Mouse (Mus musculus) heart, adult 2 months (tissue): ENCODE measurements around the gene Apba2. TPM values are rescaled to one million over a fixed set of nuclear protein-coding genes. Genes with fewer than 3 reads are reported as not detected.

ENCODE experiments used
- DNase-seq, 2 experiments: peaks; one replicate each; pipeline ENCODE4 v3.0.0; 2021
- H3K27ac ChIP-seq: fragments of 200-600 bp; 2 replicates; pipeline ENCODE4 v1.8.1; 2022
- H3K27me3 ChIP-seq: fragments of 200-500 bp; 2 replicates; pipeline ENCODE4 v1.6.1; 2012; ENCODE audit warnings: mild to moderate bottlenecking, low read length, inconsistent platforms, mixed read lengths; ENCODE audit not compliant: control insufficient read depth, insufficient read depth
- H3K36me3 ChIP-seq: fragments of 200-500 bp; 2 replicates; pipeline ENCODE4 v1.6.1; 2012; ENCODE audit warnings: low read length, inconsistent platforms; ENCODE audit not compliant: control insufficient read depth, insufficient read depth
- H3K4me1 ChIP-seq: fragments of 200-500 bp; 2 replicates; pipeline ENCODE4 v1.6.1; 2011; ENCODE audit warnings: low read length; ENCODE audit not compliant: control insufficient read depth, insufficient read depth
- H3K4me3 ChIP-seq: fragments of 200-600 bp; 2 replicates; pipeline ENCODE4 v1.8.1; 2022
- H3K79me2 ChIP-seq: fragments of 200-500 bp; replicated peaks from 2 replicates; pipeline ENCODE4 v1.6.1; 2012; ENCODE audit warnings: mild to moderate bottlenecking, inconsistent platforms, low read length, moderate library complexity, mixed read lengths; ENCODE audit not compliant: control insufficient read depth, insufficient read depth
- H3K9ac ChIP-seq: fragments of 200-500 bp; 2 replicates; pipeline ENCODE4 v1.6.1; 2012; ENCODE audit warnings: low read depth, mild to moderate bottlenecking, control low read depth, inconsistent platforms, low read length, mixed read lengths
- CTCF ChIP-seq: fragments of 200-600 bp; IDR thresholded peaks from 2 replicates; pipeline ENCODE4 v1.8.1; 2022; ENCODE audit warnings: antibody characterized with exemption, mild to moderate bottlenecking, moderate library complexity
- EP300 ChIP-seq: fragments of 200-500 bp; IDR thresholded peaks from 2 replicates; pipeline ENCODE4 v1.6.1; 2011; ENCODE audit warnings: low read depth, low read length, control low read depth; ENCODE audit not compliant: insufficient read depth
- POLR2A ChIP-seq: fragments of 200-500 bp; IDR thresholded peaks from 2 replicates; pipeline ENCODE4 v1.6.1; 2011; ENCODE audit warnings: mild to moderate bottlenecking, low read depth, low read length, control low read depth; ENCODE audit not compliant: insufficient read depth
- WGBS: fragments of 180-500 bp; shearing (Covaris S2); methylation state at CpG from one replicate; pipeline ENCODE4 v1.1.7; 2018; 5-methylcytosine and 5-hydroxymethylcytosine counted together
- intact Hi-C: fragments of 180-260 bp; cut with DNase I; formaldehyde crosslinking; loops from one replicate; pipeline ENCODE4 v1.15.1; 2025
- polyA plus RNA-seq: library from polyadenylated mRNA; depleted of rRNA; stranded (reverse); fragments of >200 nt; gene quantifications from 2 replicates; pipeline ENCODE4 v1.2.3, GENCODE M21; 2012
- total RNA-seq, 2 experiments: library from RNA; stranded (reverse); gene quantifications; 2 replicates each; pipeline ENCODE4 v1.2.3; 2021

Apba2 gene
- total and polyA plus RNA-seq, 3 experiments = 0.68 to 1.2 (median 0.90) TPM

DNA sequence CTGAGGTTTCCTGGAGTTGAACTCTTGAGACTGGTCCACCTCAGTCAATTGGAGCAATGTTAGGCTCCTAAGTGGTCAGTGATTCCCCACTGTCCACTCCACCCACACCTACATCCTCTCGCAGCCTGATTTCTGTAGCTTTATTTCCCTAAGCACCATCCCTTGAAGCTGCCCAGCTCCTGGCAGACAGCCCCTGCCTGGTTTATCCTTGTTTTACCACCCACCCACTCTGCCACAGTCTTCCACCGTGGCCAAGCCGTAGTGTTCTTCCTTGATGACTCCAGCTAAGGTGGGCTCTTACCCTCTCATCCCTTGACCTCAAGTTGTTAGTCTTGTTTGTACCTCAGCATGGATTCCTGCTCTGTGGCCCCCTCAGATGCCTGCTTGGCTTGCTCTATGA, 4.1 kb downstream of the Apba2 start:
- Histone ChIP-seq H3K79me2 (no peaks in the 10 kb centered on the region), H3K27me3 (peaks cover 3% of the 10 kb centered on the region; the same call in 1 of the 2 replicates), H3K4me1 (no peaks in the 10 kb centered on the region), H3K9ac (no peak overlapping the region), H3K36me3 (no peaks in the 10 kb centered on the region), H3K27ac (no peak overlapping the region), H3K4me3 (no peak overlapping the region)
- intact Hi-C loops = loop anchor here (10.0 kb wide), 1 partner anchor 239 kb away; no protein-coding TSS in a partner anchor
- 83% methylated on average over 3 of the region's 3 CpGs for whole genome bisulfite sequencing
- TF ChIP-seq CTCF (no peak), POLR2A (no peak), EP300 (no peak)
- no peak for DNase-seq

DNA sequence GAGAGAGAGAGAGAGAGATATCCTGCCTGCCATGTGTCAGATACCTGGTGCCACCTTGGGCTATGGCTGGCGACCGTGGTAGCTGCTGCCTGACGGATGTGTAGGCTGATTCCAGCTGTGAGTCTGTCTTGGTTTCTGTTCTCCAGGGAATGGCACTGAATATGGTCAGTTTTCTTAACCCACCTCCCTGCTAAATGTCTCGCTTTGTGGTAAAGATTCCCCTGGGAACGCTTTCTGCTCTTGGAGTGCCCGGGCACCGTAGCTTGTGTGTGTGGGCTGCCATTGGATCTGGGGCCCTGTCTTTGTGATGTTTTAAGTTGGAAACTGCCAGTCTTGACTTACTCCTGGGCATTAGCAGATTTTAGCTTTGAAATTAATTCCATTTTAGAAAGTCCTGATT, 7.3 kb downstream of the Apba2 start:
- TF ChIP-seq POLR2A (no peak), EP300 (no peak), CTCF (no peak)
- Histone ChIP-seq H3K79me2 (no peaks in the 10 kb centered on the region), H3K27ac (no peak overlapping the region), H3K27me3 (no peaks in the 10 kb centered on the region), H3K9ac (no peak overlapping the region), H3K36me3 (no peaks in the 10 kb centered on the region), H3K4me3 (no peak overlapping the region), H3K4me1 (no peaks in the 10 kb centered on the region)
- WGBS = 82% methylated on average over 7 of the region's 7 CpGs
- intact Hi-C loops = loop anchor here (10.0 kb wide), 1 partner anchor 236 kb away; no protein-coding TSS in a partner anchor
- no peak for DNase-seq

DNA sequence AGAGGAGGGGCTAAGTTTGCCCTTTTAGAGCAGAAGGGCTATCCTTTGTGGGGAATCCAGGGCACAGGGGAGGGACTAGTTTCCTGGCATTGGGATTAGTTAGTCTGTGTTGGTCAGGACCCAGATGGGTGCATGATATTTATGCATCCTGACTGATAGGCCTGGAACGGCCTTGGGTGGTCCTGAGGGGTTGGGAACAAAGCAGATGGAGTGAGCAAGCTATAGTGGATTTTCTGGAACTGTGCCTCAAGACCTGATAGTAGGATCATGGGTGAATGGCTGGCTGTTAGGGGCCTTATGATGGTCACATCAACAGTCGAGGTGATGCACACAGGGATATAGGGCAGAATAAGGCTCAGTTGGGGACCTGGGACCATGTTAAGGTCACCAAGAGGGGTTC, 8.4 kb downstream of the Apba2 start:
- no peaks in the 10 kb centered on the region for H3K4me1 ChIP-seq
- no peak overlapping the region for H3K4me3 ChIP-seq
- H3K79me2 ChIP-seq = no peaks in the 10 kb centered on the region
- no peaks in the 10 kb centered on the region for H3K36me3 ChIP-seq
- DNase-seq = no peak
- 62% methylated on average over 2 of the region's 2 CpGs for WGBS
- intact Hi-C loops = loop anchor here (10.0 kb wide), 1 partner anchor 235 kb away; no protein-coding TSS in a partner anchor
- H3K27ac ChIP-seq = no peak overlapping the region
- no peaks in the 10 kb centered on the region for H3K27me3 ChIP-seq
- no peak overlapping the region for H3K9ac ChIP-seq
- no peak for TF ChIP-seq EP300
- TF ChIP-seq CTCF = no peak
- no peak for TF ChIP-seq POLR2A

DNA sequence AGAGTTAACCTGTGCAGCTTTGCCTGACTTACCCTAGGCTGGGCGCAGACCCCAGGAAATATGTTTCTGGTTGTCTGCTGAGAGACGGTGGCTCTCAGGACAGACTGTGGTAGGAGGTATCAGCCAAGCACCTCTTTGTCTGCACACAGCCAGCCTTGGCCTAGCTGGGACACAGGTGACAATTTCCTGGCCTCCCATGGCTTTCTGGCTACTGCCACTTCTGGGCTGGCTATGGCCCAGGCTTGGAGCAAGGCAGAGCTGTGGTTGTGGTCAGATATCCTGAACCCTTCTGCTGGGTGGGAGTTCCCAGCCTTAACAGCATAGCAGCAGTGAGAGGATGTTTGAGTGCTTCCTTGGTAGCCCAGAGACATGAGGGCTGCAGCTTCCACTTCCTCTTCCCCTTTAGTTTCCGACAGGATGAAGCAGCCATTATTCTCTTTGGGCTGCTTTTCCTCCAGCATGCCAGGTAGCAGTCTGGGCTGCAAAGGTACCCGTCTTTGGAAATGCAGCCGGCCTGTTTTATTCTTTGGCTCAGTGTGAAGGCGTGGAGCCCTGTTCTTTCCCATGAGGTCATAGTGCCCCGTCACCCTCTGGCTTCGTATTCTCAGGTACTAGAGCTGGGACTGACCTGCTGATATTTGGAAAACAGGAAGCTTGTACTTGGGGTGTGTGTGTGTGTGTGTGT, 9.2 kb downstream of the Apba2 start:
- 62% methylated on average over 8 of the region's 8 CpGs for WGBS
- no peak overlapping the region for H3K9ac ChIP-seq
- H3K36me3 ChIP-seq = no peaks in the 10 kb centered on the region
- H3K27ac ChIP-seq = no peak overlapping the region
- H3K4me3 ChIP-seq = no peak overlapping the region
- no peaks in the 10 kb centered on the region for H3K79me2 ChIP-seq
- no peak for DNase-seq
- intact Hi-C loops = no loop called here
- no peaks in the 10 kb centered on the region for H3K27me3 ChIP-seq
- TF ChIP-seq CTCF (no peak), EP300 (no peak), POLR2A (no peak)
- no peaks in the 10 kb centered on the region for H3K4me1 ChIP-seq

GRCm38 (mm10) chr7:64513621-64514020, 12.1 kb downstream of the Apba2 start:
- Histone ChIP-seq H3K4me1 (no peaks in the 10 kb centered on the region), H3K27me3 (no peaks in the 10 kb centered on the region), H3K27ac (no peak overlapping the region), H3K4me3 (no peak overlapping the region), H3K9ac (no peak overlapping the region), H3K36me3 (no peaks in the 10 kb centered on the region), H3K79me2 (no peaks in the 10 kb centered on the region)
- TF ChIP-seq EP300 (no peak), CTCF (no peak), POLR2A (no peak)
- DNase-seq = no peak
- 78% methylated on average over 3 of the region's 3 CpGs for WGBS
- intact Hi-C loops = no loop called here

GRCm38 (mm10) chr7:64515280-64515679, 13.8 kb downstream of the Apba2 start:
- intact Hi-C loops = no loop called here
- WGBS = 44% methylated on average over 3 of the region's 3 CpGs

More at GRCm38 (mm10) chr7:64515280-64515679, 13.8 kb downstream of the Apba2 start:
- Histone ChIP-seq H3K79me2 (no peaks in the 10 kb centered on the region), H3K4me3 (no peak overlapping the region), H3K9ac (no peak overlapping the region), H3K27ac (no peak overlapping the region), H3K36me3 (no peaks in the 10 kb centered on the region), H3K27me3 (no peaks in the 10 kb centered on the region), H3K4me1 (no peaks in the 10 kb centered on the region)
- no peak for TF ChIP-seq EP300
- TF ChIP-seq POLR2A = no peak
- no peak for TF ChIP-seq CTCF
- no peak for DNase-seq
